Comparison of ENCODE assay signal across 22 mouse cellular contexts in the genomic region with DNA sequence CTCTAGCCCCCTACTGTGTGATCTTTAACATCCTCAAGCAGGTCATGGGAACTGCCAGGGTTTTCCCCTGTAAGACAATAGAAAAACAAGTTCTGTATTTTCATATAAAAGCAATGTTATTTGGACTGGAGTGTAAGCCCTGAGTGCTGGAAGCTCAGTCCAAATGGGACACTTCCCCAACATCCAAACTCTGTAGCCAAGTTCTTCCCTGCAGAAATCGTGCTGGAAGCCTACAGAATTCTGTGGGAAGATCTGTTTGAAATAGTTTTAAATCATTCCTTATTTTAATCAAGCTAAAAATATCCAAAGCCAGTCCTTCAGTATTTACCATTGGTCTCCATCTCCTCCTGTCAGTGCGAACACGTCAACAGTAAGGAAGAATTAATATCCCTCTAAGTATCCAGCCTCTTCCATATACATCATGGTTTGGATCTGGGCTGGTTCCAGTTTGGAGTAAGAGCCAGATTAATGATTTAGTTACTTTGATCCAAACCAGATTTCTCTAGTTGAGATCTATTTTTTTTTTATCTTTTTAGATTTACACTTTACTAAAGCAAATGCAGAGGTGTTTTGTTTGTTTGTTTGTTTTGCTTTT.
"Had no signal": no experiment of that assay in that cellular context is flagged by ENCODE, and none has a peak within 500 bp of the region (broad histone marks: within the 10 kb centered on the region; RNA-seq: fewer than 3 reads in every experiment).

No protein-coding gene starts in this region.

- ATAC-seq: hindbrain, postnatal 0 days; intestine, embryonic 16.5 days; liver, embryonic 12.5 days had no signal

- H3K27ac ChIP-seq: gastrocnemius, adult 2 months; heart, embryonic 10.5 days; hindbrain, embryonic 13.5 days; hindbrain, embryonic 15.5 days; hindbrain, postnatal 0 days; limb, embryonic 13.5 days; limb, embryonic 15.5 days; liver, embryonic 12.5 days had no signal

- H3K9me3 ChIP-seq: heart, embryonic 10.5 days; heart, embryonic 12.5 days; hindbrain, embryonic 13.5 days; hindbrain, embryonic 15.5 days; limb, embryonic 13.5 days; limb, embryonic 15.5 days; liver, embryonic 12.5 days had no signal

- H3K36me3 ChIP-seq: heart, embryonic 10.5 days; heart, embryonic 12.5 days; hindbrain, embryonic 13.5 days; hindbrain, embryonic 15.5 days; limb, embryonic 13.5 days; limb, embryonic 15.5 days; liver, embryonic 12.5 days had no signal

- H3K4me1 ChIP-seq: heart, embryonic 12.5 days; hindbrain, embryonic 13.5 days; hindbrain, embryonic 15.5 days; limb, embryonic 13.5 days; limb, embryonic 15.5 days; liver, embryonic 12.5 days had no signal

- H3K9ac ChIP-seq: heart, embryonic 12.5 days; hindbrain, embryonic 13.5 days; hindbrain, embryonic 15.5 days; limb, embryonic 13.5 days; limb, embryonic 15.5 days; liver, embryonic 12.5 days had no signal

- DNase-seq: gastrocnemius, adult 2 months; gastrocnemius, postnatal 10 days; gastrocnemius, postnatal 25 days; heart, adult 18-20 months; heart, postnatal 10 days; heart, postnatal 4 days; kidney, adult 11 months; kidney, adult 8-10 months; kidney, postnatal 14 days; kidney, postnatal 36 days; layer of hippocampus, adult 9-11 months; layer of hippocampus, postnatal 36 days; left cerebral cortex, postnatal 4 days had no signal

- H3K27me3 ChIP-seq: heart, embryonic 12.5 days; hindbrain, embryonic 13.5 days; hindbrain, embryonic 15.5 days; limb, embryonic 13.5 days; limb, embryonic 15.5 days; liver, embryonic 12.5 days had no signal

- H3K4me3 ChIP-seq: gastrocnemius, adult 2 months; heart, embryonic 10.5 days; heart, embryonic 12.5 days; hindbrain, embryonic 13.5 days; hindbrain, embryonic 15.5 days; limb, embryonic 13.5 days; limb, embryonic 15.5 days; liver, embryonic 12.5 days had no signal

- H3K4me2 ChIP-seq: heart, embryonic 12.5 days; hindbrain, embryonic 13.5 days; hindbrain, embryonic 15.5 days; limb, embryonic 13.5 days; limb, embryonic 15.5 days; liver, embryonic 12.5 days had no signal
